Mouse (Mus musculus): ENCODE measurements around the gene Pkd2l1. TPM values are rescaled to one million over a fixed set of nuclear protein-coding genes. Genes with fewer than 3 reads are reported as not detected.

The Pkd2l1 gene
- polyA plus RNA-seq, 1 experiment from 2014 or later, result not detected

GRCm38 (mm10) chr19:44108996-44109395 is 83.2 kb downstream of the Pkd2l1 start:
- no peak for TF ChIP-seq EP300 (optimal IDR thresholded peaks at IDR 0.05)
- TF ChIP-seq CTCF (IDR thresholded peaks at IDR 0.05; ENCODE audit: low read depth), result no peak
- ATAC-seq (ENCODE audit: low FRiP score, low TSS enrichment) (no peak), DNase-seq (ENCODE audit: low spot score) (no peak)
- Histone ChIP-seq H3K36me3 (ENCODE audit: control insufficient read depth, insufficient read depth, low read length) (peaks cover 8% of the 10 kb centered on the region; the same call in 1 of the 2 replicates), H3K4me2 (replicated peaks; ENCODE audit: low read depth) (no peak overlapping the region), H3K9me3 (ENCODE audit: control insufficient read depth, low read length) (no peaks in the 10 kb centered on the region), H3K9ac (ENCODE audit: low read length) (no peak overlapping the region), H3K27ac (replicated peaks) (no peak overlapping the region), H3K4me1 (replicated peaks; ENCODE audit: control insufficient read depth, insufficient read depth) (no peaks in the 10 kb centered on the region), H3K27me3 (ENCODE audit: control insufficient read depth, insufficient read depth, low read length) (no peaks in the 10 kb centered on the region), H3K4me3 (ENCODE audit: low read depth, low read length) (no peak overlapping the region)

GRCm38 (mm10) chr19:44107661-44108521 is 84.4 kb downstream of the Pkd2l1 start:
- peak overlapping the region; percentile 49; the same call in 1 of the 2 replicates for H3K27ac ChIP-seq (replicated peaks)
- ATAC-seq (ENCODE audit: low FRiP score, low TSS enrichment) (peak; percentile 24), DNase-seq (ENCODE audit: low spot score) (no peak)
- no peaks in the 10 kb centered on the region for H3K9me3 ChIP-seq (ENCODE audit: control insufficient read depth, low read length)
- no peaks in the 10 kb centered on the region for H3K27me3 ChIP-seq (ENCODE audit: control insufficient read depth, insufficient read depth, low read length)
- 28% methylated on average over 22 of the region's 22 CpGs for WGBS
- H3K4me1 ChIP-seq (replicated peaks; ENCODE audit: control insufficient read depth, insufficient read depth), result no peaks in the 10 kb centered on the region
- H3K36me3 ChIP-seq (ENCODE audit: control insufficient read depth, insufficient read depth, low read length), result no peaks in the 10 kb centered on the region
- peak overlapping the region; percentile 98 for H3K9ac ChIP-seq (ENCODE audit: low read length)
- H3K4me2 ChIP-seq (replicated peaks; ENCODE audit: low read depth), result peak overlapping the region; percentile 77
- peak overlapping the region; percentile 92 for H3K4me3 ChIP-seq (ENCODE audit: low read depth, low read length)
- TF ChIP-seq CTCF (IDR thresholded peaks at IDR 0.05; ENCODE audit: low read depth) (no peak), EP300 (optimal IDR thresholded peaks at IDR 0.05) (no peak)

- Histone ChIP-seq H3K27me3 (ENCODE audit: control insufficient read depth, insufficient read depth, low read length) (no peaks in the 10 kb centered on the region), H3K4me2 (replicated peaks; ENCODE audit: low read depth) (peak within 1 kb of the TSS; percentile 77), H3K9ac (ENCODE audit: low read length) (peak within 1 kb of the TSS; percentile 98), H3K27ac (replicated peaks) (peak within 1 kb of the TSS; percentile 56; the same call in 1 of the 2 replicates), H3K4me1 (replicated peaks; ENCODE audit: control insufficient read depth, insufficient read depth) (no peaks in the 10 kb centered on the region), H3K36me3 (ENCODE audit: control insufficient read depth, insufficient read depth, low read length) (no peaks in the 10 kb centered on the region), H3K9me3 (ENCODE audit: control insufficient read depth, low read length) (no peaks in the 10 kb centered on the region), H3K4me3 (ENCODE audit: low read depth, low read length) (peak within 1 kb of the TSS; percentile 92)
- peak; percentile 98 for ATAC-seq (ENCODE audit: low FRiP score, low TSS enrichment)
- DNase-seq (ENCODE audit: low spot score), result peak; percentile 96
- TF ChIP-seq CTCF (IDR thresholded peaks at IDR 0.05; ENCODE audit: low read depth) (no peak), EP300 (optimal IDR thresholded peaks at IDR 0.05) (peak; percentile 94)
- WGBS, result 1% methylated on average over 65 of the region's 67 CpGs
These were observed 85.2 kb downstream of the Pkd2l1 start, which contains the start of gene Chuk for GRCm38 (mm10) chr19:44106831-44107660. TSS of gene Chuk (minus strand) at chr19:44107480.

- Histone ChIP-seq H3K4me3 (ENCODE audit: low read depth, low read length) (no peak overlapping the region), H3K4me1 (replicated peaks; ENCODE audit: control insufficient read depth, insufficient read depth) (no peaks in the 10 kb centered on the region), H3K27ac (replicated peaks) (no peak overlapping the region), H3K36me3 (ENCODE audit: control insufficient read depth, insufficient read depth, low read length) (peaks cover 4% of the 10 kb centered on the region; the same call in 1 of the 2 replicates), H3K9me3 (ENCODE audit: control insufficient read depth, low read length) (no peaks in the 10 kb centered on the region), H3K4me2 (replicated peaks; ENCODE audit: low read depth) (no peak overlapping the region), H3K27me3 (ENCODE audit: control insufficient read depth, insufficient read depth, low read length) (no peaks in the 10 kb centered on the region), H3K9ac (ENCODE audit: low read length) (no peak overlapping the region)
- no peak for TF ChIP-seq CTCF (IDR thresholded peaks at IDR 0.05; ENCODE audit: low read depth)
- TF ChIP-seq EP300 (optimal IDR thresholded peaks at IDR 0.05), result no peak
- ATAC-seq (ENCODE audit: low FRiP score, low TSS enrichment) (no peak), DNase-seq (ENCODE audit: low spot score) (no peak)
- WGBS, result 92% methylated on average over 1 of the region's 1 CpGs
These were observed 87.8 kb downstream of the Pkd2l1 start for GRCm38 (mm10) chr19:44104393-44104792.

GRCm38 (mm10) chr19:44103001-44103400 is 89.2 kb downstream of the Pkd2l1 start:
- H3K9ac ChIP-seq (ENCODE audit: low read length), result no peak overlapping the region
- no peaks in the 10 kb centered on the region for H3K9me3 ChIP-seq (ENCODE audit: control insufficient read depth, low read length)
- no peak overlapping the region for H3K27ac ChIP-seq (replicated peaks)
- ATAC-seq (ENCODE audit: low FRiP score, low TSS enrichment), result no peak
- no peak overlapping the region for H3K4me3 ChIP-seq (ENCODE audit: low read depth, low read length)
- H3K4me2 ChIP-seq (replicated peaks; ENCODE audit: low read depth), result no peak overlapping the region
- no peak for DNase-seq (ENCODE audit: low spot score)
- H3K4me1 ChIP-seq (replicated peaks; ENCODE audit: control insufficient read depth, insufficient read depth), result no peaks in the 10 kb centered on the region
- TF ChIP-seq EP300 (optimal IDR thresholded peaks at IDR 0.05), result no peak
- H3K27me3 ChIP-seq (ENCODE audit: control insufficient read depth, insufficient read depth, low read length), result no peaks in the 10 kb centered on the region
- peaks cover 4% of the 10 kb centered on the region; the same call in 1 of the 2 replicates for H3K36me3 ChIP-seq (ENCODE audit: control insufficient read depth, insufficient read depth, low read length)
- 88% methylated on average over 3 of the region's 3 CpGs for WGBS

All from stomach, postnatal 0 days (tissue).